Mouse (Mus musculus) cerebellum, adult 2 months (tissue): ENCODE results near the gene Ankrd13c. TPM values are rescaled to one million over a fixed set of nuclear protein-coding genes. Genes with fewer than 3 reads are reported as not detected.
A peak's percentile ranks its signal among the peaks of the same experiment; 100 is the strongest.

Experiments
- DNase-seq, 2 experiments: peaks; one replicate each; pipeline ENCODE4 v3.0.0; 2021
- H3K27ac ChIP-seq: fragments of 200-500 bp; 2 replicates; pipeline ENCODE4 v1.5.1; 2012; ENCODE audit warnings: low read length, control low read depth, inconsistent platforms; ENCODE audit not compliant: insufficient read depth
- H3K27me3 ChIP-seq: fragments of 200-500 bp; 2 replicates; pipeline ENCODE4 v1.6.1; 2012; ENCODE audit warnings: inconsistent platforms, mild to moderate bottlenecking, low read length, moderate library complexity; ENCODE audit not compliant: control insufficient read depth, insufficient read depth
- H3K4me1 ChIP-seq: fragments of 200-500 bp; 2 replicates; pipeline ENCODE4 v1.6.1; 2011; ENCODE audit warnings: low read length; ENCODE audit not compliant: control insufficient read depth, insufficient read depth
- H3K4me3 ChIP-seq: fragments of 200-500 bp; replicated peaks from 2 replicates; pipeline ENCODE3; 2011; ENCODE audit warnings: mild to moderate bottlenecking, low read depth, low read length, control low read depth; ENCODE audit not compliant: insufficient read depth
- CTCF ChIP-seq: fragments of 200-500 bp; IDR thresholded peaks from 2 replicates; pipeline ENCODE4 v1.5.1; 2011; ENCODE audit warnings: low read depth, mild to moderate bottlenecking, control low read depth, low read length, moderate library complexity, borderline replicate concordance; ENCODE audit not compliant: insufficient read depth
- POLR2A ChIP-seq: fragments of 200-500 bp; IDR thresholded peaks from 2 replicates; pipeline ENCODE4 v1.6.1; 2011; ENCODE audit warnings: low read length, control low read depth, borderline replicate concordance; ENCODE audit not compliant: insufficient read depth
- WGBS: fragments of 180-500 bp; shearing (Covaris S2); methylation state at CpG from one replicate; pipeline ENCODE4 v1.1.7; 2018; 5-methylcytosine and 5-hydroxymethylcytosine counted together
- polyA plus RNA-seq: library from polyadenylated mRNA; depleted of rRNA; stranded (reverse); fragments of >200 nt; gene quantifications from 2 replicates; pipeline ENCODE4 v1.2.3, GENCODE M21; 2012

The Ankrd13c gene
- polyA plus RNA-seq, 1 experiment, result 37.7 TPM

DNA sequence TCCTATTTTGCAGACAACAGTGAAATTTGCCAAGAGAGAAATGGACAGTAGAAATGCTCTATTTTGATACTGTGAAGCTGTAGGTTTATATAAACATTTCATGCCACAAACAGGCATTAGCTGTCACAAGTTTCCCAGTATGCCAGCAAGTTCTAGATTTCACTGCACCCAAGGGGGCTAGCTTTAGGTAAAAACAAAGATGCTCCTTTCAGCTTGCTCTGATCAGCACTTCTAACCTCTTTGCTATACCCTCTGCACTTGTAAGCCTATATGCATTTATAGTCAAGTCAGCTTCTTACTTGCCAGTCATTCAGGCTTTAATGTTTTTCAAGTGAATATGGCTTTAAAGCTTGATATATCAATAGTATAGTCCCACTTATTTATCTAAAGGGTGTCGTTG is 61.6 kb downstream of the Ankrd13c start:
- 82% methylated on average over 1 of the region's 1 CpGs for WGBS
- DNase-seq, result no peak
- H3K27ac ChIP-seq, result no peak overlapping the region
- no peak for TF ChIP-seq POLR2A
- H3K4me1 ChIP-seq, result no peaks in the 10 kb centered on the region
- H3K27me3 ChIP-seq, result no peaks in the 10 kb centered on the region
- H3K4me3 ChIP-seq, result no peak overlapping the region

DNA sequence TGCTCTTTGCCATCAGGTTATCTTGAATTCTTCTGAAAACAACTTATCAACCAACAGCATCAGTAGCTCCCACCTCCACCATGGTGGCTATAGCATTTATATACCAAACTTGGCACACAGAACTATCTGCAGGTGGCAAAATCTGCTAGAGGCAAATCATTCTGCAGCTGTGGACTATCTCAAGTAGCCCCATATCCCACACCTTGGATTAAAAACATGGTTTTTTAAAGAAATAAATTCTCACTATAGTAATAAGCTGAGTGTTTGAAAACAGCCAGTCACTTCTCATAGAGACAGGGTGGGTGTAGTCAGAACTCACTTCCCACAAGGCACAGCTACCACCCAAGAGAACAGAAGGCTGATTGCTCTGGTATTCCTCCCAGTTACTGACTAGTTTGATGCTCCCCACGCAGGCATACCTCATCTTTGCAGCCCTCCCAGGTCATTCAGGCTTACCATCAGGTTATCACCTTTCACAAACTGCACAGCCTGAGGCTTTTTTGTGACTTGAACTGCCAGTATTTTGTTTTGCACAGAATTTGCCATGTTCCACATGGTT is 62.8 kb downstream of the Ankrd13c start:
- DNase-seq, result no peak
- Histone ChIP-seq H3K4me1 (no peaks in the 10 kb centered on the region), H3K27ac (no peak overlapping the region), H3K4me3 (no peak overlapping the region), H3K27me3 (no peaks in the 10 kb centered on the region)
- WGBS, result 41% methylated on average over 1 of the region's 1 CpGs
- TF ChIP-seq CTCF, result no peak
- TF ChIP-seq POLR2A, result no peak

DNA sequence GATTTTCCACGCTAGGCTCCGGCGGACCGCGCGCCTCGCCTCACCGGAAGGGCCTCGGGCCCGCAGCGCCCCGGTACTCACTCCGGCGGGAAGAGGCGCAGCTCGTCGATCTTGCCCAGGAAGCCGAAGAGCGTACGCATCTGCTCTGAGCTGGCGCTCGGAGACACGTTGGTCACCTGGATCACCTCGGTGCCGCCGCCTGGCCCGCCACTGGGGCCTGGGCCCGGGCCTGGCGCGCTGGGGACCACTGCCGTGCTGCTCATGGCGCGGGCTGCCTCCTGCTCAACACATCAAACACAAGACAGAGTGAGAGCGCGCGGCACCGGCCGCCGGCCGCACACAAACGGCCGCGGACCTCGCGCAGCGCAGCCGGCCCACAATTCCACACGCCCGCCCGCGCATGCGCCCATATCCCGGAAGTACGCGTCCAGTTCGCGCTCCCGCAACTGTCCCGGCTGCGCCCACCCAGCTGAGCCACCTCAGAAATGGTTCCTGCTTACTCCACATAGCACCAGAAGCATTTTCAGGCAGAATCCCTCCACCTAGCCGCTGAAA is 84.4 kb downstream of the Ankrd13c start:
- TF ChIP-seq CTCF, result no peak
- peak; percentile 62; the same call in 1 of the 2 replicates for TF ChIP-seq POLR2A
- peak; percentile 85 to 87 for DNase-seq
- no peak overlapping the region for H3K27ac ChIP-seq
- H3K4me1 ChIP-seq, result peaks cover 2% of the 10 kb centered on the region; the same call in 1 of the 2 replicates
- peak overlapping the region; percentile 93 for H3K4me3 ChIP-seq
- no peaks in the 10 kb centered on the region for H3K27me3 ChIP-seq
- 1% methylated on average over 61 of the region's 61 CpGs for WGBS

DNA sequence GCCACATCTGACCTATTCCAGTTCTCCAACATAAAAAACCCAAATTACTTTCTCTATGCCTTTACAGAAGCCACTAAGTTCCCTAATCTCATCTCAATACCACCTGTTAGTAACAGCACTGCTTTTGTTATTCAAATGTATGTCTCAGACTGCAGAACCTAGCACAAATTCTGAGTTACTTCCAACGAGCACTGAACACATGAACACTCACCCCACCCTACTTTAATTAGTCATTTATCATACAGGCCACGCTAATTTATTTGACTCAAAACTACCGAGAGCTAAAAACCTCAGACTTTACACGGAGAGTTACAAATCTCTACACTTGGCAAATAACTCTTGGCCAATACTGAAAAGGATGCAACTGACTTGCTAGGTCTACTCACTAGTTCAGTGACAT is 85.1 kb downstream of the Ankrd13c start:
- H3K4me3 ChIP-seq, result peak overlapping the region; percentile 93
- peaks cover 2% of the 10 kb centered on the region; the same call in 1 of the 2 replicates for H3K4me1 ChIP-seq
- TF ChIP-seq POLR2A (no peak), CTCF (no peak)
- WGBS, result 3% methylated on average over 4 of the region's 4 CpGs
- H3K27me3 ChIP-seq, result no peaks in the 10 kb centered on the region
- DNase-seq, result no peak
- no peak overlapping the region for H3K27ac ChIP-seq

DNA sequence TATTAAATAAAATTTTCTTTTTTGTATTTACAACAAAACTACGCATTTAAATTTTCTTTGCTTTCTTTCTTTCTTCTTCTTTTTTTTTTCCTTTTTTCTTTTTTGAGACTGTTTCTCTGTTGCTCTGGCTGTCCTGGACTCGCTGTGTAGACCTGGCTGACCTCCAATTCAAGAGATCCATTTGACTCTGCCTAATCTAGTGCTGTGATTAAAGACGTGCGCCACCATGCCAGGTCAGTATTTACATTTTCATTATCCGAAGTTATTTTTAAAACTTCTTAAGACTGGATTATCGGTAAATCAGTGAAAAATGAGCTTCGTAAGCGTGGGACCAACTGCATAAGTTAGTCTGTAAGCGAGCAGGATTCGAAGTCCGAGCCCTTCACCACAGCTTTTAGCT is 88.8 kb downstream of the Ankrd13c start:
- WGBS, result 3% methylated on average over 11 of the region's 11 CpGs
- peak overlapping the region; percentile 87; the same call in 1 of the 2 replicates for H3K27ac ChIP-seq
- peak overlapping the region; percentile 94 for H3K4me3 ChIP-seq
- no peaks in the 10 kb centered on the region for H3K27me3 ChIP-seq
- no peak for TF ChIP-seq CTCF
- peak in 1 of 2 experiments; percentile 31 for DNase-seq
- H3K4me1 ChIP-seq, result no peaks in the 10 kb centered on the region; the same call in 1 of the 2 replicates

DNA sequence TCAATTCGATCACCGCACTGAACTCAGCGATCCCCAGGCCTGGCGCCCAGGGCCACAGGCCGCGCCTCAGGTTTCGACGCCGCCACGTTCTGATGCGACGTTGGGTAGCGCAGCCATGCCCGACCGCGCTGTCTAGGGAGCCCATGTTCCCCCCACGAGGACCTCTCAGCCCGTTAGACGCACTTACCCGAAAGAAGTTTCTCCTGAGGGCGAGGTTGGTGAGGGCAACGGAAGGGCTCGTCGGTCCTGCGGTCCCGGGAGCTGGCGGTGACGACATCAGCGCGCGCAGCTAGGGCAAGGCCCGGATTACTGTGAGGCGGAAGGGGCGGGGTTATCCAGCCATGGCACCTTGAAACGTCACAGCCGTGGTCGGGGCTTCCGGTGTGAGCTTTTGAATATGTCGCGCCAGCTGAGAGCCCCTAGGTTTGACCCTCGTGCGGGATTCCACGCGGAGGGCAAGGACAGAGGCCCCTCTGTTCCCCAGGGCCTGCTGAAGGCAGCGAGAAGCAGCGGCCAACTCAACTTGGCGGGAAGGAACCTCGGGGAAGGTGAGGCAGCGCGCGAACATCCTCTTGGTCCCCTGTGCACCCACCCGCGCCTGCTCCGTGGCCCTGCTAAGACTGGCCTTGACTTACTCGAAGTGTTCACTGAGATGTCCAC is 89.4 kb downstream of the Ankrd13c start, which contains the start of the genes Srsf11 and Lrrc40:
TSS of gene Srsf11 (minus strand) at position 311 of the 660 bp plus-strand sequence.
TSS of gene Lrrc40 (plus strand) at position 334 of the 660 bp plus-strand sequence.
- Histone ChIP-seq H3K4me3 (peak within 1 kb of the TSS; percentile 94), H3K4me1 (no peaks in the 10 kb centered on the region; the same call in 1 of the 2 replicates), H3K27ac (peak within 1 kb of the TSS; percentile 87), H3K27me3 (no peaks in the 10 kb centered on the region)
- peak; percentile 95 for DNase-seq
- TF ChIP-seq CTCF, result no peak
- peak; percentile 79 for TF ChIP-seq POLR2A
- WGBS, result under 1% methylated on average over 55 of the region's 55 CpGs

DNA sequence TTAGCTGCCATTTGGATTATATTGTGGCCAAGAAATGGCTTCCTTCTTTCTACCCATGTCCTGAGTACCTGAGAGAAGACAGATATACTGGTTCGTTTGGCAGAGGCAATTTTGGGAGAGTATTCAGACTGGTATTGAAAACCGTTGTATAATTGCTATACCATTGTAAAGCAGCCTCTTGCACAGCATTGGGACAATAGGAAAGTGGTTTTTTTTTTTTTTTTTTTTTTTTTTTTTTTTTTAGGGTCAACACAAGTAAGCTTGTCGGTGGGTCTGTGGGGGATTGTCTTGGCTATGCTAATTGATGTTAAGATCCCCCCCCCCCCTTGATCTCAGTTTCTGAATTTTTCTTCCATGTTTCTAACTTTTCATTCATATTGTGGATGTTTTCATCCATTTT is 91.1 kb downstream of the Ankrd13c start:
- Histone ChIP-seq H3K27ac (no peak overlapping the region), H3K4me1 (no peaks in the 10 kb centered on the region), H3K4me3 (no peak overlapping the region), H3K27me3 (no peaks in the 10 kb centered on the region)
- 85% methylated on average over 3 of the region's 3 CpGs for WGBS
- DNase-seq, result no peak
- TF ChIP-seq CTCF (no peak), POLR2A (no peak)

DNA sequence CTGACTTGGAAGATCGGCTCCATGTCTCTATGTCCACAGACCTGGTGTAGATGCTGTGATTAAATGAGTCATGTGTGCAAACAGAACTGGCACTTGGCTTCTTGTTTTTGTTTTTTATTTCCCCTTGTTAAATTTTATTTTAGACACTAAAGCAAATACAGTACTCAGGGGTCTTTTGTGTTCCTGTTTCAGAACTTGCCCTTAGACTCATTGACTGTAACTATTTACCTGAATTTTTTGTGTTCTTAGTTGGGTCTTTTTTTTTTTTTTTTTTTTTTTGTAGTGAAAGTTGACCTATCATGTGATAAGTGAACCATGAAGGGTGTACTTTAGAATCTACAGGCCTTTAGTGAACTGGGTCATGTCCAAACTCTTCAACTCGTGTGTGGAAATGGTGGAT is 93.7 kb downstream of the Ankrd13c start:
- WGBS, result 72% methylated on average over 2 of the region's 2 CpGs

More for the DNA sequence above, 93.7 kb downstream of the Ankrd13c start:
- H3K4me1 ChIP-seq, result no peaks in the 10 kb centered on the region
- H3K27me3 ChIP-seq, result no peaks in the 10 kb centered on the region
- H3K27ac ChIP-seq, result no peak overlapping the region
- no peak for DNase-seq
- TF ChIP-seq CTCF (no peak), POLR2A (no peak)
- H3K4me3 ChIP-seq, result no peak overlapping the region
